Mouse (Mus musculus): ENCODE measurements at regions not wholly inside any gene's neighbourhood (a gene's known extent, or its start where the extent isn't known, plus 50 kb on each side); places are given as distances from the start of the nearest gene placed in this dataset.

DNA sequence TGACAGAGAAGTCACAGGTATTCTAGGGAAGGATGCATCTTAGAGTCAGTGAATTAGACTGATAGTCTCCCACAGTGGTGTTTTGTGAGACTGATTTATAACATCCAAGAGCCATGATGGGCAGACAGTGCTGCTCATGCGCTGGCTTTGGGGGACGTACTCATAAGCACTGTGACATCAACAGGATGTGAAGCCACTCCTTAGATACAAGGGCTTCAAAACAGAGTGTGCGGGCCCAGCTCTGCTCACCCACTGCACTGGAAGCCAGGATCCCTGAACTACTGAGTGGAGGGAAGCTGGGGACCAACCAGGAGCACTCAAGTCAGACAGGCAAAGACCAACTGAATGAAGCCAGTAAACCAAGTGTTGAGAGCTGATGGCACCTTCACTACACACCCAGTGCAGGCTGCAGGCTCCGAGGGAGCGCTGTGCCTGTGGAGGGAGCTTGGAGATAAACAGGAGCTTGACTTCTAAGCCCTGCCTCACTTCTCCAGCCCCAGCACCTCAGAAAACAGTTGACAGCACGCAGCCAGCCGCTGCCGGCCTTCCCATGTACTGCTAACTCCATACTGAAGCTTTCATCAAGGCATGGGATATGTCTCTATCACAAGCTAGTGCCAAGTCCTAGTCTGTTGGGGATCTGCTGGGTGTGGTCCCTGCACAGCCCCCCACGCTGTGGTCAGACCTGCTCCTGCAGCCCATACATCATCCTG, 200.0 kb downstream of the Cyp26b1 start:
- no peak for ATAC-seq (replicated peaks; ENCODE audit: low read depth, poor library complexity, severe bottlenecking)

DNA sequence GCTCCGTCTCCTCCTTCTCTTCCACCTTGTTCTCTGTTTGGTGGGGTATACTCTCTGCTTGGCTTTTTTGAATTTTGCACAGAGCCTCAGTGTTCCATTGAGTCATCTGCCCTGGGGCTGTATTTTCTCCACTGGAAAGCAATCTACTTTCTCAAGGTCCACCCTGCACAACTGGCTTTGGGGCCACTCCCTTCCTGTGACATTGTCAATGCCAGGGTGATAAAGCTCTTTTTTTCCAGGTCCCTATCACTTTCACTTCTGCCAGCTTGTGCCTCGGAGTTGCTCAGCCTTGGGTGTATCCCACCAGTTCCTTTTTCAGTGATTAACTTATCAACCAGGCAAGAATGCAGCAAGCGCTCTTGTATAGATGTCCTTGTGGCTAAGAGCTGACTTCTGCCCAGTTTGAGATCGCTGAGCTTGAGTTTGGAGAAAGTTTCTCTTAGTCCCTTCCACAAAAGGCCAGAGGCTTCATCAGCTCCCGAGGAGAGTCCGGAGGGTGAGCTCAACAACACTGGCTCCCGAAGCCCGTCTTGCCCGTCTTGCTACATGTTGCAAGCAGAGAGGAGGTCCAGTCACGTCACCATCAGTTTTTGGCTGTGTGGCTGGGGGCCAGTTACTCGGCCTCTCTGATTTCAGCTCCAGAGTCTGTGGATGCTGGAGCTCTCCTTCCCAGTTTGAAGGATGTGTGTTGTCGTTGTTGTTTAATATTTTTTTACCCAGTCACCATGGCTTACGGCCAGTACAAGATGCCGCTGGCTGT, 200.8 kb downstream of the Cyp26b1 start:
- ATAC-seq (replicated peaks; ENCODE audit: low read depth, poor library complexity, severe bottlenecking): peak; percentile 94

DNA sequence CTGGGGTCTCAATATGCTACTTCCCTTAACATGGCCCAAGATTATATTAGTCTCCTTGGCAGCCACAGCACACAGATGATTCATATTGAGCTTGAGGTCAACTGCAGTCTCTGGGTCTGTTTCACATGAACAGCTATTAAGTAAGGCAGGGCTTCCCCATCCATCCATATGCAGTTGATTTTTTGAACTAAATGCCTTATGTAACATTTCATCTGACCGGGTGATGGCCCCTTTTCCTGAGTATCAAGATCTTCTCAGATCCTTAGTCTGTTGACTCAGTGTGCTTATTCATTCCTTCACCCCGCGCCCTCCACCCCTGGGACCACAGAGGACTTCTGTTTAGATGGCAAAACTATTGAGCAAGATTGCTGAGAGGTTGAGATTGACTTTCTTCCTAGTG, 202.7 kb downstream of the Cyp26b1 start:
- ATAC-seq (replicated peaks; ENCODE audit: low read depth, poor library complexity, severe bottlenecking): no peak

DNA sequence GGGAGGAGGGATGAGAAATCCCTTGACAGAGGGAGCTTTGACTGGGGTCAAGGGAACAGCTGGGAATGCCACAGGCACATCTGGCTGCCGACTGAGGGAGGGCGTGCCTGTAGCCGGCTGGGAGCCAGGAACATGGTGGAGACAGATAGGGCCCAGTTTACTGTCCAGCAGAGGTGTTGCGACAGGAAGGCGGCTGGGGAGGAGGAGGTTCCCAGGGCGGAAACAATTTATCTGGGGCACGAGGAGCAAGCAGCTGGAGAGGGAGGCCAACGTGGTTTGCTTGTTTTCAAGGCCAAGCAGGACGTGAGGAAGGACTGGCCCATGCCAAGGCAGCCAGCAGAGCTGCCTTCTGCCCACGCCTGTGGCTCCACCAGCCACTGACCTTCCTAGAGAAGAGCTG, 208.0 kb downstream of the Cyp26b1 start:
- no peak for ATAC-seq (replicated peaks; ENCODE audit: low read depth, poor library complexity, severe bottlenecking)

DNA sequence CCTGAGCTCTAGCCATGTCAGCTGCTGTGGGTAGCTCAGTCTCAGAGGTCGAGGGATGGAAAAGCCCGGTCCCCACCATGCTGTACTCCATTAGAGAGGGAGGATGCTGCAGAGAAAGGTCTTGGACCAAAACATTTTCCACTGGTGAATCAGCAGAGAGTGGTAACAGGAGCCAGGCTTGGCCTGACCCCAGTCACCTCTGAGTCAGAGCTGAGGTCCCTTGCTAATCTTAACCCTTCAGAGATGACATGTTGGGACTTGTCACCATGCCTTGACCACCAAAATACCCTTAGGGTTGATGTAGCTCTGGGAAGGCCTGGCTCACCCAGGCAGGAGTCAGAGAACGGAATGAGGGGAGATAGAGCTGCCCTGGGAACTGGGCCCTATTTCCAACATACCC, 210.0 kb downstream of the Cyp26b1 start:
- ATAC-seq (replicated peaks; ENCODE audit: low read depth, poor library complexity, severe bottlenecking): no peak

DNA sequence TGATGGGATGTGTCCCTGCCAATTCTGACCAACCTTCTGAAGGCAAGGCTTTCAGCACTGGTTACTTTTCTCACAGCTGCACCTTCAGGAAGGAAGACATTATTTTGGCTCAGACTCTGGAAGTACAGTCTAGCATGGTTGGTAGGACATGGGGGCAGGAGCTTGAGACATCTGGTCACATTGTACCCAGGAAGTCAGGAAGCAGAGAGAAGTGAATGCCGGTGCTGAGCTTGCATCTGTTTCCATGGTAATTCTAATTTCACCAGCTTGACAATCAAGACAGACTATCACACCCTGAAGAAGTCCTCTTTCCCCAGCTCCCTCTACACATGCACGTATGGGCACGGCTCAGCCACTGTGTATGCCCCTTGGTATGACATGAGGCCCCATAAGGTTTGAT, 210.6 kb downstream of the Cyp26b1 start:
- ATAC-seq (replicated peaks; ENCODE audit: low read depth, poor library complexity, severe bottlenecking): no peak

DNA sequence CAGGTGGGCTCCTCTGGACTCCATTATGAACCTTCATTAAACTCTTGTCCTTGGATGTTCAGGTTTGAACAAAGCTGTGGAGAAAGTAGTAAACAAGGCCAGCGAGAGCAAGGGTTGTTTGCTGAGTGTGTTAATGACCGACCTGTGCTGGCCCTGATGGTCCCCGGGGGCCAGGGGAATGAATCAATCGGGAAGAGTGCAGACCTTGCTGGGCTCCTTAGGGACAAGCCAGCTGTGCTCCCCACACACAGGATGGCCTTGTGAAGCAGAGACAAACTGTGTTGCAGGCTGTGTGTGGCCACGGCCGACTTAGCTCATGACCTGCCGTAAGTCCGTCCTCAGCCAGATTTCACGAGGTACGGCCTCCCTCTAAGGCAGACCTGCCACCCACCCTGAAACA, 212.1 kb downstream of the Cyp26b1 start:
- ATAC-seq (replicated peaks; ENCODE audit: low read depth, poor library complexity, severe bottlenecking): no peak

DNA sequence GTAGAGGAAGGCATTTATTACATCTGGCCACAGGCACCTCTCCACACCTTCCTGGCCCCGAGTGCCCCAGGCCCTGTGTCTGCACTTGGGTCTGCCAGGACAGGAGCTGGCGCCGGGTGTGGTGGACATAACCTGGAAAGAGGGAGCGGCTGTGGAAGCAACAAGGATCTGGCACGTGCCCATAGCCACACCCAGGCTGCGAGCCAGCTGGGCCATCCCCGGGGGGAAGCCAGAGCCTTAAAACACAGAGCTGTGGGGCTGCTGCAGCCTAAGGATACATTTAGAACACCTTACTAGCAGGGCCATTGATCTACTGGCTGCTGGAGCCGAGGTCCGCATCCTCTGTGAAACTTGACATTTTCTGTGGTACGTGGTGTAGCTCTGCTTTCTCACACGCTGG, 217.0 kb downstream of the Cyp26b1 start:
- no peak for ATAC-seq (replicated peaks; ENCODE audit: low read depth, poor library complexity, severe bottlenecking)

DNA sequence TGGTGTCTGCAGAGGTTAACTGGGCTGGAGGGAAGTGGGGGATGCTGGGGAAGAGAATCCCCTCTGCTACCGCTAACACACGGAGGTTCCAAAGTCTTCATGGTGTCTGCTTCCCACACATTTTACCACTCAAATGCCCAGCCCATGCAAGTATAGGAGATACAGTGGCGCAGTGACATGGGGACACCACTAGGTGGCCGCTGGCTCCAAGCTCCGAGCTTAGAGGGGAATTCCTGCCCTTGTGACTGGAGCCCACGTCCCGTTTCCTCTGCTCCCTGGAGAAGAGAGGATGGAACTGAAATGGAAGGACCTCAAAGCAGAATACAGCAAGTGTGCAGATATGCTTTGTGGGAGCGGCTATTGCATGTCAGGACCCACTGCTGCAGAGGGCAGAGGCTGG, 218.2 kb downstream of the Cyp26b1 start:
- peak; percentile 86 for ATAC-seq (replicated peaks; ENCODE audit: low read depth, poor library complexity, severe bottlenecking)

DNA sequence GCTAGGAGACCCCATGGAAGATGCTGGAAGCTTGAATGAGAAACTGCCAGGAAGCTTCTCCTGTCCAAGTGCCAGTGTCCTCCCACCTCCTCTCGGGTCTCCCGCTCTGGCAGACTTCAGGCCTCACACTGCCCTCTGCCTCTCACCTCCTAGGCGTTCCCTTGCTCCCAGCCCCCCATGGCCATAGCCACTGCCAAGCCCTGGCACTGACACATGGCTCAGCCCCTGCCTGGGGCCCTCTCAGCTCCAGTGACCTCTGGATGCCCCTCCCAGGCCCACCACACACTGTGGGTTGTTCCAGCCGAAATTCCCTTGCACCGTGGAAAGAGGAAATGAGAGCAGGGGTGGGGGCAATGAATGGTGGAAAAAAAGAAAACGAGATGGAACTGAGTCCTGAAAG, 227.3 kb downstream of the Cyp26b1 start:
- ATAC-seq (replicated peaks; ENCODE audit: low read depth, poor library complexity, severe bottlenecking): no peak

DNA sequence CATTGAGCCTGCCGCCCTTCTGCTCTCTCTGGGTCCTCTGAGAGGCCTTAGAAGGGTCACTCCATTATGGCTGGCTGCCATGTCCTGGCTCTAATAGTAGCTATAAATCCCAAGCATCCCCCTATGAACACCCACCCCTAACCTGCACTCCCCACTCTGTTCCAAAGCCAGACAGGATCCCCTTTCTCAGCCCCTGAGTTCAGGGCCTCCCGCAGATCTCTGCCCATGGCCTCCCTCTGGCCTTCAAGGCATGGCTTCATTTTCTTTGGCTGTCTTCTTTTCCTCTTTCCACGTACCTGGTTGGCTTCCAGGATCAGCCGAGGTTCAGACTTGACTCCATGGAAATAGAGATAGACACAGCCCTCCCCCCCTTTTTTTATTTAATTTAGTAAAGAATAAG, 227.8 kb downstream of the Cyp26b1 start:
- no peak for ATAC-seq (replicated peaks; ENCODE audit: low read depth, poor library complexity, severe bottlenecking)

DNA sequence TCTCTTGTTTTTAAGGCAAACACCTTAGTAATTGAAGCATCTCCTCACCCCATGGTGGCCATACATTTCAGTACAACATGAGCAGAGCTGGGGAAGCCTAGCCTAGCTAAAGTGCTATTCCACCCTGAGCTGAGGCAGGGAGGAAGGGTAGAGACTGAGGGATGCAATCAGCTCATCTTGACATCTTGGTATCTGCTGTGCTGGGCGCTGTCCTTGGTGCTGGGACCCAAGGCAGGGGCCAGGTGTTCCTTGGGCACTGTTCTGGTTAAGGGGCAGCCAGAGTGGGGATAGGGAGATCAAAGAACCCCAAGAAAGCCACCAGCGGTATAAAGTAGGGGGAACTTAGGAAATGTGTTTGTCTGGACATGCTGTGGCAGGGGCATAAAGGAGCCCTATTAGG, 228.7 kb downstream of the Cyp26b1 start:
- no peak for ATAC-seq (replicated peaks; ENCODE audit: low read depth, poor library complexity, severe bottlenecking)

DNA sequence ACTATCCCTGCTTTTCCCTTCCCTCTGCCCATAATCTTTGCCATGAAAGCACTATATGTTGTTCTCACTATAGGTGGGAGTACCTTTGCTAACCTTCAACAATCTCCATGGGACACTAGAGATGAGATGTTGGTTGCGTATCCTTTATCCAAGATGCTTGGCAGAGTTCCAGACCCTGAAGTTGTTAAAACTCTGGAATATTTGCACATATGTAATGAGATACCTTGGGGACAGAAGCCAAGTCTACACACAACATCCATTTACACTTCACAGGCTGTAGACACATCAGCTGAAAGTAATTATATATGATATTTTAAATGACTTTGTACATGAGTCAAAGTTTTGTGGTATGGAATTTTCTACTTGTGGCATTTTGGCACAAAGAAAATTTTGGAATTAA, 231.4 kb downstream of the Cyp26b1 start:
- ATAC-seq (replicated peaks; ENCODE audit: low read depth, poor library complexity, severe bottlenecking): no peak

DNA sequence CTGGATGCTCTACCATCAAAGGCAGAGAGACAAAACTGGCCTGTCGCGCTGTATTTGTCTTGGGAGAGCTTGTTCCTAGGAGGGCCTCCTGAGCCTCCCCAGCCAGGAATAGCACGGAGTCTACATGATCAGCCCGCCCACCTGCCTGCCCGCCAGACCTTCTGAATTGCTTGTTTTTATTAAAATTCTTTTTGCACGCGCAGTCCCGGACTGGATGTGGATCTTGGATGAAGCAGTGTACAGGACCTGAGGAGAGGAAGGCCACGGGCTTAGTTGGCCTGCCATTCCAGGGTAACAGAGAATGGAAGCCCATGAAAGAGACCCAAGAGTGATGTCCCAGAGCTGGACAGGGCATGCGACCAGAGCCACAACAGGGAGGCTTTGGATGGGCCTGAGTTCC, 235.8 kb downstream of the Cyp26b1 start:
- ATAC-seq (replicated peaks; ENCODE audit: low read depth, poor library complexity, severe bottlenecking): no peak

DNA sequence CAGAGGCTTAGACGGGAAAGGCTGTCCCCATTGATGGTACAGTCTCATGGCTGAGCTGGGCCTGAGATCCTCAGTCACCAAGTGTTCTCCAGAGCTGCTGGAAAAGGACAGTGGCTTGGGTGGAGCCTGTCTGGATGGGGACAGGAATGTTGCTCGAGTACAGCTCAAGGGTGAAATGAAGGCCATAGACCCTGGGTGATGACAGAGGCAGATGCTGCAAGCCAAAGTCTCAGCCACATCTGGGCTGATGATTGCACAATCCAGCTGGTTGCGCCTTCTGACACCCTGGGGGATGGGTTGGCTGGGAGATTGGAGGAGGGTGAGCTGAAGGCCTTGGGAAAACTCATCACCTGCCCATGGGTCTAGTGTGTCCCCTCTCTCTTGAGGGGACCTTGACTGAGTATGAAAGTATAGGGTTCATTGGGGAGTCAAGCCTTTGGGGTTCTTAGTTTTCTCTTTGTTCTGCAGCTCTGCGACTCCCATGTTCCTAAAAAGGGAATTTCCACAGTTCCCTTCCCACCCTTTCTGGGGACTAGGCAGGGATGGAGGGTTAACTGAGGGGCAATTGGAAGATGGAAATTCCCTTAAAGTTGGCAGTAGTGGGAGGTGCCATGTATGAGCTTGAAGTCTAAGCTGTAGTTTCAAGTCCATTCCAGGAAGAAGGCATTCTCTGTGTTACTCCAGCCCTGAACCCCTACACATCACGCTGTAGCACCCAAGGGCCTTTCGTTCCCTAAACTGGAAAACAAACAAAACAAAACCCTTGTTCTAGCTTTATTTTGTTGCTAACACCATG, 240.1 kb downstream of the Cyp26b1 start:
- no peak for ATAC-seq (replicated peaks; ENCODE audit: low read depth, poor library complexity, severe bottlenecking)

DNA sequence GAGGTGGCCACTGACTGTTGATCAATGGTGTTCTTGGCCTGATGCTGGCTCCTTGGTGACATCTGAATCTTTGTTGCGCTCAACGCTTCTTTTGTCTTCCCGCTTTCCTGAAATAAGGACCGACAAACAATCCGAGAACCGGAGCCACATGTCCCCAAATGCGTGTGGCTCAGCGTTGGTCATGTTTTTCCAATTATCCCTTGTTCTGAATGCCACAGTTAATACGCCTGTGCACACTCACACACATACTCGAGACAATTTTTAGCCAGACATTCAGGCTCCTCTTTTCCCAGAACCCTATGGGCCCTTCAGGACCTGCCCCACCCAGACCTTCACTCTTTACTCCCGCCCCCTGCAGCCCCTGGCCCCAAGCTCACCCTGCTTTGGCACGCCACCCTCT, 248.8 kb downstream of the Cyp26b1 start:
- ATAC-seq (replicated peaks; ENCODE audit: low read depth, poor library complexity, severe bottlenecking): no peak

DNA sequence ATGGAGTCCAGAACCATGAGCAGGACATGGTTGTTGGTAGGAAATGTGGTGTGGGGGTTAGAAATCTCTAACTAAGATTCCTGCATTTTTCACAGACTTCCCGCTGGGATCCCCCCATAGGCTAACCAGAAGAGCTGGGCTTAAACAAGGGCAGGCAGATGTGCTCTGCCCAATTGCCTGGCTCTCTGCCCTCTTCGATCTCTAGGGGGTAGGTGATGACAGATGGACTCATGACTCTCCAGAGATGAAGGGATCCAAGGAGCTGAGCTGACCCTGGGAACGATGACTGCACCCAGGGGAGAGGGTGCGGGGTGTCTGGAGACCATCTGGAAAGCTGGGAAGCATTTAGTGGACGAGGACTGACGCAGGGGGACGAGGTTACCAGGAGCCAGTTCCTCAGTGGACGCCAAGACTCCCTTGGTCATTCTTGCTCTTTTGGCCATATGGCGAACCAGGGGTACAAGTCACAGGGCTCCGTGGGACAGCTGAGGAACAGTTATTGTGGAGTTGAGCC, 260.0 kb downstream of the Cyp26b1 start:
- ATAC-seq (replicated peaks; ENCODE audit: low read depth, poor library complexity, severe bottlenecking): no peak

DNA sequence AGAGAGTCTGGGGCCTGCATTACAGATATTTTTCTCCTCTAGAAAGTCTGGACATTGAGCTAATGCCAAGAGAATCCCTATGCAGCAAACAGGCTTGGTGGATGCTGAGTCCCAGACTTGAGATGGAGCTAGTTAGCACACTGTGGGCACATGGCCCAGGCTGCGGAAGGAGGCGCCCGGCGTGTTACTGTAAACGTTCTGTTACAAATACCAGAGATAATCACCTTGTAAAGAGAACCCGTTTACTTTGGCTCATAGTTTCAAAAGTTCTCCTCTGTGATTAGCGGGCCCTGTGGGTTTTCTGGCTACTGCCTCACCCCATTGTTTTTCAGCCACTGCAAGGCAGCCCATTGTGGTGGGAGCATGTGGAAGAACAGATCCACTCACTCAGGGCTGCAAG, 264.6 kb downstream of the Cyp26b1 start:
- no peak for ATAC-seq (replicated peaks; ENCODE audit: low read depth, poor library complexity, severe bottlenecking)

DNA sequence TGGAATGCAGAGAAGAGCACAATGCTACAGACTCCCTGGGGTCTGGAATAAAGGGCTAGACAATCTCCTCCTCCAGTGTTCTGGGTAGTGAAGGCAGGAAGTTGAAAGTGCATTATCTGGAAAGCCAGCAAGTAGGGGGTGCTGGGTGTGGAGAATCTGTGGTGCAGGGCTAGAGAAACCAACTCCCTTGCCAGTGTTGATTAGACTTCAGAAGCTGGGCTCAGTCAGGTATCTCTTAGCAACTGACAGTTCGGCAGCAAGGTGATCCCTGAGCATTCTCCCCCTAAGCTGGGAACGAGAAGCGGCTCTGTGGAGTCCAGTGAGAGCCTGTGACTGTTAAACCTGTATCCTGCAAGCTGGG, 265.7 kb downstream of the Cyp26b1 start:
- peak; percentile 84 for ATAC-seq (replicated peaks; ENCODE audit: low read depth, poor library complexity, severe bottlenecking)

DNA sequence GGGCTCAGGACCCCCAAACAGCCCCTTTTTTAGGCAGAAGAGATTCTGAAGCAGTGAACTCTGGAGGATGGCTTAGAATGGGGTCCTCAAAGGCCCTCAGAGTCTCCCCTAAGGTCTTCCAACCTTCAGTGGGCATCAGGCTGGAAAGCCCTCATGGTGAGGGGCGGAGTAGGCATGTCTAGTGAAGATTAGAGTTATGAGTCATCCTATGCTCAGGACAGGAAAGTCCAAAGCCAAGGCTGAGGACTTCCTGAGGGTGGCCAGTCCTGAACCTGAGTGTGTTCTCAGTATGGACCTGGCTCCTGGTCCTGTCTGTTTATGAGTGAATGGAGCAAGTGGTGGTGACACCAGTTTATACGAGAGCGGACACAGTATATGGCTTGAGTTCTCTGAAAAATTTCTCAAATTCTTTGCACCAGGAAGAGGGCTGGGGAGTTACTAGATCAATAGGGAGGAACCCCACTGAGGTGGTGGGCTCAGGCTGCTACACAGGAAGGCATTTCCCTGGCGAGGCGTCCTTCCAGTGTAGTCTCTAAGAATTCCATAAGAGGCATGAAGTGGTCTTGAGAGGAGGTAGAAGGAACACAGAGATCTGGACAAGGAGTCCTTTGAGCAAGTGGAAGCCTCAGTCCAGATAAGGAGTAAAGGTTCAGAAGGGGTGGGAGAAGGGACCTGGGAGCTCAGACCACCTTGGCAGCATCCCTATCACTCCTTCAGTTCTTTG, 266.2 kb downstream of the Cyp26b1 start:
- ATAC-seq (replicated peaks; ENCODE audit: low read depth, poor library complexity, severe bottlenecking): peak; percentile 3; the same call in 1 of the 2 replicates

Measured in common myeloid progenitor, adult 5-6 weeks (primary cell).